Mouse (Mus musculus): ENCODE results near the gene Nol10. TPM values are rescaled to one million over a fixed set of nuclear protein-coding genes. Genes with fewer than 3 reads are reported as not detected.

The Nol10 gene
- polyA plus RNA-seq, 1 experiment, result 15.7 TPM

DNA sequence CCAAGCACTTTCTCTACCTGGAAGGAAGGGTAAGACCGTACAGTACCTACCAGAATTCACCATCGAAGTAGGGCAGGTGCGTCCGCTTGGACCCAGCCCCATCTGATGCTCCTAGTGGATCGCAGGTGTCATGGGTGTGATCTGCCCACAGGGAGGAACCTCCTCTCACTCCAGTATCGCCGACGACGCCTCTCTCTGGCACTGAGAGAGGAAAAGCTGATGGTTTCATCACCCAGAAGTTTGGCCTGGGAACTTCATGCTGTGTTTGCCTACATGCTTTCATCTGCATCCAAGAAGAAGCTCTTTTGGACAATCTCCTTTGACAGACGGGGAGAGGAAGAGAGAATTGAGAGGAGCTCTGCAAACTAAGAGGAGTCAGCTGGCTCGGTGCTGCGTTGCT is 129.9 kb downstream of the Nol10 start:
- TF ChIP-seq POLR2A (IDR thresholded peaks at IDR 0.05; ENCODE audit: extremely low read depth, insufficient read depth, low read length), result no peak
- TF ChIP-seq CTCF (IDR thresholded peaks at IDR 0.05; ENCODE audit: extremely low read depth, insufficient read depth, low read length), result no peak
- Histone ChIP-seq H3K4me1 (ENCODE audit: control insufficient read depth, insufficient read depth, low read length) (no peaks in the 10 kb centered on the region), H3K4me3 (ENCODE audit: insufficient read depth, low read length) (no peak overlapping the region), H3K27ac (ENCODE audit: insufficient read depth, low read length) (no peak overlapping the region)

DNA sequence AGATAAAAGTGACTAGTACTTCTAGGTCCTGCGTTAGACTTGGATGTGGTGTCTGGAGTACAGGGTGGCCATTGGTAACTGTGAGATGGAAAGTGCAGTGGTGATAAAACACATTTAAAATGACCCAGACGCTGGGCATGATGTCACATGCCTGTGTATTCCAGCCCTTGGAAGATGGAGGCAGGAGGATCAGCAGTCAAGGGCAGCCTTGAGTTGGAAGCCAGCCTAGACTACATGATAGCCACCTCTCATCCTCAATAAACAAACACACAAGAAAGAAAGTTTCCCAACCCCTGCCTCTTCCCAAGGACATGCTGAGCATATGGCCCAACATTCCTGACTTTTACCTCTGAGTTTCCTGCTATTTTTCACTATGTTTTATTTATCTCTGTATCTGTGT is 130.6 kb downstream of the Nol10 start:
- H3K4me1 ChIP-seq (ENCODE audit: control insufficient read depth, insufficient read depth, low read length), result no peaks in the 10 kb centered on the region
- no peak overlapping the region for H3K4me3 ChIP-seq (ENCODE audit: insufficient read depth, low read length)
- H3K27ac ChIP-seq (ENCODE audit: insufficient read depth, low read length), result no peak overlapping the region
- TF ChIP-seq POLR2A (IDR thresholded peaks at IDR 0.05; ENCODE audit: extremely low read depth, insufficient read depth, low read length) (no peak), CTCF (IDR thresholded peaks at IDR 0.05; ENCODE audit: extremely low read depth, insufficient read depth, low read length) (no peak)

Other genes with a start within 250 kb of the Nol10 start
- gene Kcnf1, start 171.6 kb upstream of the Nol10 start, polyA plus RNA-seq (2012; rRNA removed), result 56.5 and 58.4 TPM in 2 replicates
- 87.3 and 96.5 TPM in 2 replicates for gene Pdia6, start 81.9 kb upstream of the Nol10 start, polyA plus RNA-seq (2012; rRNA removed)
- 1.8 and 2.2 TPM in 2 replicates for gene Atp6v1c2, start 19.1 kb upstream of the Nol10 start, polyA plus RNA-seq (2012; rRNA removed)
- gene Odc1, start 196.3 kb downstream of the Nol10 start, polyA plus RNA-seq (2012; rRNA removed), result 73.9 and 78.7 TPM in 2 replicates

All from cortical plate, adult 2 months (tissue).